Mouse (Mus musculus) neutrophil, adult 59 days (primary cell): ENCODE results near the gene Accsl. TPM values are rescaled to one million over a fixed set of nuclear protein-coding genes. Genes with fewer than 3 reads are reported as not detected.

Experiments
- total RNA-seq, 2 experiments: library from RNA; stranded (reverse); gene quantifications; 1 replicate in 1 of 2; 2 replicates in 1 of 2; pipeline ENCODE4 v1.2.4; 2023

Accsl gene
- not detected for total RNA-seq

DNA sequence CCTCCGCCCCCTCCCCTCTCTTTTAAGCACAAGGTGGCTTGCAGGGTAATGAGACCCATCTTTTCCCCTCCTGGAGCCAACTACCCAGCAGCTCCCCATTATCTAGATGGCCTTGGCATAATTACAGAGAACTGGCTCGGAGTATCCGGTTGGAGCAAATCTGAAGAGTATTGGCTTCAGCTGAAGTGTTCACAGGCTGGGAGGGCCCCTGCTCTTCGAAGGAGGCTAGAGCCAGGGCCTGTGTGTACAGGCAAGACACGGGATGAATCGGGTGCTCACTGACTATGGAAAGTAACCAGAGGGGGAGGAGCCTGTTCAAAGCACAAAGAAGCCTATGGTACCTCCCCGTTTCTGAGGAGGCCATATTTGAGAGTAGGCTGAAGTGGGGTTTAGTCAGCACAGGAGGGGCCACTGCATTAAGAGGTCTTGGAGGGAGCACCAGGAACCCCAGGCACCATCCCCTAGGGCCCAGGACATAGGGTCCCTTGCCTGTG lies at the start of gene Accsl:
TSS of gene Accsl (minus strand) at position 51 of the 494 bp plus-strand sequence.

DNA sequence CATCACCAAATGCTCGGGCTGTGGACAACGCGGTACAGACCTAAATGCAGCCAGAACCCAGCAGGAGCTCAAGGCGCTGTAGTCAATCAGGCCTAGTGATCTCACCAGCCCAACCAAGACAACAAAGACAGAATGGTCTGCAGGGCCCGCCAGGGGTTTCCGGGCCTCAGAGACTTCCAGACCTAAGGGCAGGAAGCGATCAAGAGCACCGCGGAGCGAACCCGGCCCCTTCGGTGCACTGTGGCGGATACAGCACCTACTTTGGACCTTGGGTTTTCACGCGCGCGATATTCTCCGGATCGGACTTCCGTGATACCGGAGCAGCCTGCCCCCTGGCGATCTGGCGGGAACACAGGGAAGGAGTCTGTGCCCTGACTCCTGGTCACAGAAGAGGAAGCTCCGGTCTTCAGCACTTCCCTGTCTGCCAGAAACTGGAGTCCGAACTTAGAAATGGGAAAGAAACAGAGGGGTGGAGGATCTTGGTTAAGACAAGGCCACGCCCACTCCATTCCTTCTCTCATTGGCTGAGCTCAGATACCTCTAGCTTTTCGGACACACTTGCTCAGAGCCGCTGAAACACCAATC lies 19.4 kb downstream of the Accsl start, which contains the start of gene Accs:
TSS of gene Accs (minus strand) at position 439 of the 585 bp plus-strand sequence.

GRCm38 (mm10) chr2:93822045-93822749 lies 46.8 kb downstream of the Accsl start, which contains the start of gene Ext2:
Ext2 (minus strand) TSS chr2:93822568.

Other genes with a start within 250 kb of the Accsl start
- under 1 TPM in 1 of 2 experiments, not detected in 1; 0.07 TPM for gene Alx4, start 226.8 kb downstream of the Accsl start, total RNA-seq
- gene Ext2, start 46.6 kb downstream of the Accsl start, total RNA-seq = 10 to 100 TPM; 23.2 to 28.0 TPM
- 10 to 100 TPM in 1 of 2 experiments, 1 to 10 TPM in 1; 9.7 to 10.7 TPM for gene Accs, start 19.2 kb downstream of the Accsl start, total RNA-seq
- under 1 TPM in 1 of 2 experiments, not detected in 1; 0.58 TPM for gene Gm13889, start 88.0 kb upstream of the Accsl start, total RNA-seq
- gene Gm27027, start 127.2 kb upstream of the Accsl start, total RNA-seq = not detected
- gene Alkbh3, start 141.7 kb upstream of the Accsl start, total RNA-seq = 10 to 100 TPM; 23.3 to 32.0 TPM